Mouse (Mus musculus) midbrain, embryonic 11.5 days (tissue): ENCODE results near the gene Mzt1. TPM values are rescaled to one million over a fixed set of nuclear protein-coding genes. Genes with fewer than 3 reads are reported as not detected.

Source experiments
- ATAC-seq: fragments of 200-750 bp; cut with Nextera tagmentation; 2 replicates; pipeline ENCODE4 v1.8.0; 2017; ENCODE audit warnings: moderate TSS enrichment, moderate library complexity; ENCODE audit not compliant: low FRiP score
- DNase-seq: peaks from one replicate; pipeline ENCODE4 v3.0.0; 2015; ENCODE audit warnings: low spot score; ENCODE audit errors: missing footprints
- H3K27ac ChIP-seq: fragments of 300-500 bp; sonication (generic); 2 replicates; pipeline ENCODE4 v1.5.1; 2014; ENCODE audit warnings: low read depth, low read length
- H3K27me3 ChIP-seq: fragments of 300-500 bp; sonication (generic); 2 replicates; pipeline ENCODE4 v1.6.1; 2014; ENCODE audit warnings: mild to moderate bottlenecking, low read length, moderate library complexity, mixed read lengths; ENCODE audit not compliant: control insufficient read depth, insufficient read depth
- H3K36me3 ChIP-seq: fragments of 300-500 bp; sonication (generic); 2 replicates; pipeline ENCODE4 v1.6.1; 2014; ENCODE audit warnings: mild to moderate bottlenecking, low read length, moderate library complexity, mixed read lengths; ENCODE audit not compliant: control insufficient read depth, insufficient read depth
- H3K4me1 ChIP-seq: fragments of 300-500 bp; sonication (generic); 2 replicates; pipeline ENCODE4 v1.6.1; 2014; ENCODE audit warnings: low read length; ENCODE audit not compliant: control insufficient read depth, insufficient read depth
- H3K4me2 ChIP-seq: fragments of 300-500 bp; sonication (generic); 2 replicates; pipeline ENCODE4 v1.6.1; 2014; ENCODE audit warnings: mild to moderate bottlenecking, moderate library complexity
- H3K4me3 ChIP-seq: fragments of 300-500 bp; sonication (generic); 2 replicates; pipeline ENCODE4 v1.5.1; 2014; ENCODE audit warnings: low read depth, low read length
- H3K9ac ChIP-seq: fragments of 300-500 bp; sonication (generic); 2 replicates; pipeline ENCODE4 v1.6.1; 2014; ENCODE audit warnings: low read length
- H3K9me3 ChIP-seq: fragments of 300-500 bp; sonication (generic); 2 replicates; pipeline ENCODE4 v1.6.1; 2016; ENCODE audit warnings: low read length; ENCODE audit not compliant: control insufficient read depth
- WGBS: fragments of 180-500 bp; shearing (Covaris S2); extraction: QIAGEN DNeasy Blood & Tissue Kit; methylation state at CpG from one replicate; pipeline ENCODE4 v1.1.7; 2014; 5-methylcytosine and 5-hydroxymethylcytosine counted together
- polyA plus RNA-seq: library from polyadenylated mRNA; unstranded; fragments of >200 nt; fragmentation: Nextera tagmentation; extraction: Ambion mirVana; gene quantifications from 2 replicates; pipeline ENCODE4 v1.2.1, GENCODE M21; 2014

Gene Mzt1
- polyA plus RNA-seq, 1 experiment from 2014 or later: 111 TPM

GRCm38 (mm10) chr14:98992482-98992881, 53.5 kb downstream of the Mzt1 start:
- Histone ChIP-seq H3K4me1 (no peaks in the 10 kb centered on the region), H3K27me3 (no peaks in the 10 kb centered on the region), H3K36me3 (no peaks in the 10 kb centered on the region), H3K4me2 (no peak overlapping the region), H3K27ac (no peak overlapping the region), H3K9ac (no peak overlapping the region), H3K9me3 (no peaks in the 10 kb centered on the region), H3K4me3 (no peak overlapping the region)
- no peak for DNase-seq
- 86% methylated on average over 2 of the region's 2 CpGs for WGBS
- ATAC-seq: no peak

GRCm38 (mm10) chr14:98990636-98991035, 55.3 kb downstream of the Mzt1 start:
- Histone ChIP-seq H3K27me3 (no peaks in the 10 kb centered on the region), H3K4me2 (no peak overlapping the region), H3K9me3 (no peaks in the 10 kb centered on the region), H3K9ac (no peak overlapping the region), H3K27ac (no peak overlapping the region), H3K4me1 (no peaks in the 10 kb centered on the region), H3K4me3 (no peak overlapping the region), H3K36me3 (no peaks in the 10 kb centered on the region)
- DNase-seq: no peak
- no peak for ATAC-seq
- WGBS: 57% methylated on average over 3 of the region's 3 CpGs

- Histone ChIP-seq H3K4me2 (no peak overlapping the region), H3K27ac (no peak overlapping the region), H3K4me3 (no peak overlapping the region), H3K9ac (no peak overlapping the region), H3K27me3 (no peaks in the 10 kb centered on the region), H3K36me3 (no peaks in the 10 kb centered on the region), H3K9me3 (no peaks in the 10 kb centered on the region), H3K4me1 (no peaks in the 10 kb centered on the region)
- DNase-seq (no peak), ATAC-seq (no peak)
- WGBS: 40% methylated on average over 3 of the region's 3 CpGs
These were observed 56.1 kb downstream of the Mzt1 start for GRCm38 (mm10) chr14:98989818-98990217.

Other genes starting within 250 kb of the Mzt1 start
- 0.76 and 2.0 TPM in 2 replicates for gene Rpl36a-ps1, start 51.8 kb downstream of the Mzt1 start, polyA plus RNA-seq
- 64.0 and 66.1 TPM in 2 replicates for gene Bora, start 88 bp upstream of the Mzt1 start, polyA plus RNA-seq
- 22.8 and 27.1 TPM in 2 replicates for gene Pibf1, start 53.3 kb upstream of the Mzt1 start, polyA plus RNA-seq
- 44.9 and 46.0 TPM in 2 replicates for gene Dis3, start 53.6 kb upstream of the Mzt1 start, polyA plus RNA-seq